Mouse (Mus musculus): ENCODE measurements around the gene Als2cl.

Als2cl gene

GRCm38 (mm10) chr9:110879191-110879920 is at the start of gene Als2cl:
Als2cl (plus strand) TSS chr9:110879870.
- no peak for DNase-seq (ENCODE audit: low read depth, low spot score)

GRCm38 (mm10) chr9:110833021-110833420 is 46.6 kb upstream of the Als2cl start:
- peak; percentile 93 for DNase-seq (ENCODE audit: low read depth, low spot score)

- DNase-seq (ENCODE audit: low read depth, low spot score) = no peak
Observed at GRCm38 (mm10) chr9:110834411-110834810, 45.3 kb upstream of the Als2cl start, which contains the start of gene Prss45. Prss45 (plus strand) TSS chr9:110834588.

- no peak for DNase-seq (ENCODE audit: low read depth, low spot score)
Observed at GRCm38 (mm10) chr9:110834961-110835360, 44.7 kb upstream of the Als2cl start.

GRCm38 (mm10) chr9:110836112-110836511 is 43.6 kb upstream of the Als2cl start:
- no peak for DNase-seq (ENCODE audit: low read depth, low spot score)

GRCm38 (mm10) chr9:110840905-110841304 is 38.8 kb upstream of the Als2cl start:
- no peak for DNase-seq (ENCODE audit: low read depth, low spot score)

GRCm38 (mm10) chr9:110841438-110841837 is 38.2 kb upstream of the Als2cl start:
- no peak for DNase-seq (ENCODE audit: low read depth, low spot score)

- no peak for DNase-seq (ENCODE audit: low read depth, low spot score)
Observed at GRCm38 (mm10) chr9:110844206-110844605, 35.5 kb upstream of the Als2cl start, which contains the start of gene Prss46. Prss46 (plus strand) TSS chr9:110844506.

- DNase-seq (ENCODE audit: low read depth, low spot score) = no peak
Observed at GRCm38 (mm10) chr9:110849162-110849561, 30.5 kb upstream of the Als2cl start.

GRCm38 (mm10) chr9:110855903-110856302 is 23.8 kb upstream of the Als2cl start:
- peak; percentile 55 for DNase-seq (ENCODE audit: low read depth, low spot score)

- no peak for DNase-seq (ENCODE audit: low read depth, low spot score)
Observed at GRCm38 (mm10) chr9:110856920-110857319, 22.8 kb upstream of the Als2cl start.

GRCm38 (mm10) chr9:110857781-110858472 is 21.7 kb upstream of the Als2cl start, which contains the start of gene Prss50:
Prss50 (plus strand) TSS chr9:110857967.
- peak; percentile 84 for DNase-seq (ENCODE audit: low read depth, low spot score)

GRCm38 (mm10) chr9:110858523-110858922 is 21.1 kb upstream of the Als2cl start:
- DNase-seq (ENCODE audit: low read depth, low spot score) = no peak

- DNase-seq (ENCODE audit: low read depth, low spot score) = no peak
Observed at GRCm38 (mm10) chr9:110858967-110859596, 20.6 kb upstream of the Als2cl start.

- peak; percentile 81 for DNase-seq (ENCODE audit: low read depth, low spot score)
Observed at GRCm38 (mm10) chr9:110871030-110871429, 8.6 kb upstream of the Als2cl start.

GRCm38 (mm10) chr9:110873681-110874659 is 5.7 kb upstream of the Als2cl start:
- DNase-seq (ENCODE audit: low read depth, low spot score) = peak; percentile 58

- DNase-seq (ENCODE audit: low read depth, low spot score) = no peak
Observed at GRCm38 (mm10) chr9:110874660-110875191, 4.9 kb upstream of the Als2cl start.

GRCm38 (mm10) chr9:110875288-110875695 is 4.4 kb upstream of the Als2cl start:
- DNase-seq (ENCODE audit: low read depth, low spot score) = peak; percentile 55

- no peak for DNase-seq (ENCODE audit: low read depth, low spot score)
Observed at GRCm38 (mm10) chr9:110877353-110877752, 2.3 kb upstream of the Als2cl start.

- DNase-seq (ENCODE audit: low read depth, low spot score) = no peak
Observed at GRCm38 (mm10) chr9:110877888-110878287, 1.8 kb upstream of the Als2cl start.
